Mouse (Mus musculus) forebrain, embryonic 16.5 days (tissue): ENCODE data around the gene Rspo3. TPM values are rescaled to one million over a fixed set of nuclear protein-coding genes. Genes with fewer than 3 reads are reported as not detected.

Experiments
- polyA plus RNA-seq: library from polyadenylated mRNA; unstranded; fragments of >200 nt; fragmentation: Nextera tagmentation; extraction: Ambion mirVana; gene quantifications from 2 replicates; pipeline ENCODE4 v1.2.1, GENCODE M21; 2015

The Rspo3 gene
- polyA plus RNA-seq, 1 experiment from 2014 or later: 15.6 TPM

Other genes starting within 250 kb of the Rspo3 start
- 22.4 and 26.0 TPM in 2 replicates for gene Echdc1, start 222.7 kb downstream of the Rspo3 start, polyA plus RNA-seq
- 107 and 108 TPM in 2 replicates for gene Rnf146, start 173.4 kb downstream of the Rspo3 start, polyA plus RNA-seq